Mouse (Mus musculus): ENCODE data around the gene Ppp1cb.

Gene Ppp1cb

GRCm38 (mm10) chr5:32445287-32445921 lies 13.2 kb upstream of the Ppp1cb start:
- no peak for DNase-seq

GRCm38 (mm10) chr5:32446394-32446793 lies 12.2 kb upstream of the Ppp1cb start:
- DNase-seq, result peak; percentile 57 to 77

GRCm38 (mm10) chr5:32446810-32447209 lies 11.8 kb upstream of the Ppp1cb start:
- no peak for DNase-seq

GRCm38 (mm10) chr5:32459251-32459881 lies 723 bp downstream of the Ppp1cb start:
- no peak for DNase-seq

GRCm38 (mm10) chr5:32459882-32460751 lies 1.5 kb downstream of the Ppp1cb start:
- DNase-seq, result peak; percentile 66 to 77

GRCm38 (mm10) chr5:32460973-32461372 lies 2.3 kb downstream of the Ppp1cb start:
- no peak for DNase-seq

GRCm38 (mm10) chr5:32472332-32473028 lies 13.8 kb downstream of the Ppp1cb start:
- peak; percentile 32 to 44 for DNase-seq

GRCm38 (mm10) chr5:32473029-32473352 lies 14.3 kb downstream of the Ppp1cb start:
- no peak for DNase-seq

GRCm38 (mm10) chr5:32476501-32476900 lies 17.9 kb downstream of the Ppp1cb start:
- no peak for DNase-seq

GRCm38 (mm10) chr5:32478972-32479371 lies 20.3 kb downstream of the Ppp1cb start:
- DNase-seq, result no peak

GRCm38 (mm10) chr5:32485430-32485829 lies 26.8 kb downstream of the Ppp1cb start:
- DNase-seq, result no peak

GRCm38 (mm10) chr5:32488044-32488443 lies 29.4 kb downstream of the Ppp1cb start:
- no peak for DNase-seq

- DNase-seq, result no peak
Measured at GRCm38 (mm10) chr5:32494084-32494700, 35.5 kb downstream of the Ppp1cb start.

GRCm38 (mm10) chr5:32508766-32509165 lies 50.1 kb downstream of the Ppp1cb start:
- peak in 1 of 2 experiments; percentile 4 for DNase-seq

- peak; percentile 26 to 75 for DNase-seq
Measured at GRCm38 (mm10) chr5:32520381-32520780, 61.7 kb downstream of the Ppp1cb start.

GRCm38 (mm10) chr5:32549449-32549848 lies 90.8 kb downstream of the Ppp1cb start:
- DNase-seq, result no peak

- DNase-seq, result no peak
Measured at GRCm38 (mm10) chr5:32564697-32565096, 106.1 kb downstream of the Ppp1cb start.

Data from kidney, postnatal 36 days (tissue).